Mouse (Mus musculus): Measurements from ENCODE around the gene Tmpo.
"Not testable (repeated sequence)": the region's sequence is repeated elsewhere in the genome, so short reads cannot be mapped to it uniquely, and the experiment has no call there.

Gene Tmpo

DNA sequence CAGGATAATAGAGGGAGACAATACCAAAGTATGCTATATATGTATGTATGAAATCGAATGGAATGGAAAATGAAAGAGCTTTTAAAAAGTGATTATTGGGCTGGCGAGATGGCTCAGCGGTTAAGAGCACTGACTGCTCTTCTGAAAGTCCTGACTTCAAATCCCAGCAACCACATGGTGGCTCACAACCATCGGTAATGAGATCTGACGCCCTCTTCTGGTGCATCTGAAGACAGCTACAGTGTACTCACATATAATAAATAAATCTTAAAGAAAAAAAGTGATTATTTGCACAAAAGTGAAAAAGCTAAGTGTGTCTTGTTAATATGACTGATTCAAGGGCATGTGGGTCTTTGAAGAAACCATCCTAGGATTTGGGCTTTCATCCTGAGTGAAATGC lies 3.8 kb upstream of the Tmpo start:
- DNase-seq: not testable (repeated sequence)

DNA sequence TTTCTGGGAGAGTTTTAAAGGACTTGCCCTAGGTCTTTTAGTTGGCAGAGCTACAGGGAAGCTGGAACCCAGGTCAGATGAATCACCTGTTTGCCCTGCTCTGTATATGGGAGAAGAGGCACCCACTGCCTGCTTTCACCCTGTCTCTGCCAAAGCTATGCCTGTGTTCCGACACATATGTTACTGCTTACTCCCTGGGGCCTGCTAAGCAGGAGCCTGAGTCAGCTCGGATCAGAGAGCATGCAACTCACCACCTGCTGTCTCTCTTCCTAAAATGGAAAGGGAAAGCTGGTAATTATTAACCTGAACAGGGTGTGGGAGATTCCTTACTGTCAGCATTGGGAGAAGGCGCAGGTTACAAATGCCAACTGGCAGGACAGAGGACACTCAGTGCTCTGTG lies 2.2 kb upstream of the Tmpo start:
- DNase-seq: peak; percentile 77

DNA sequence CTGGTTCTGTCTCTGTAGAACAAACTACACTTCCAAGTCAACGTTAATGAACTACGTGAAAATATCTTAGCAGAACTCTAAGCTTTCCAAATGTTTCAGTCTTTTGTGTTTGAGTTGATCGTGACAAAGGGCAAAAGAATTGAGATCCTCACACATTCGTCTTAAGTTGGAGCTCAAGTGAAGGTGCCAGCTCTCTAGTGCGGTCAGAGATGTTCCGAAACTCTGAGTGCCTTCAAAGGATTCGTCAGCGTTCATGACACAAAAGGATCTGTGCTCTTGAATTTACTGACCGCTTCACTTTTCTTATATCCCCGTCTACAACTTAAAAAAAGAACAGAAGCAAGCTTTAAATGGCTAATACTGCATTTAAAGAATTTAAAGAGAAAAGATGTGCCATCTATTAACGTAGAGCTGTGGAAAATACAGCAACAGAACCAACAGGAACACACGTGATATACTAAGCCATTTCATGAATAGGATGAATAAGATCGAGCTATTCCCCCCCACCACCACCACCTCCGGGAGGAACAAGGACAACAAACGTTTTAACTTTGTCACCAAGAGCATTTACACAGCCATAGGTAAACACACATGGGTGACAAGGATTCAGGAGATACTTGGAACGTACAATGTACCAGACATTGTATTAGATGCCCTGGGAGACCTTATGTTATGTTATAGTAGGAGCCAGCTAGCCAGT lies 1.3 kb upstream of the Tmpo start:
- no peak for DNase-seq

DNA sequence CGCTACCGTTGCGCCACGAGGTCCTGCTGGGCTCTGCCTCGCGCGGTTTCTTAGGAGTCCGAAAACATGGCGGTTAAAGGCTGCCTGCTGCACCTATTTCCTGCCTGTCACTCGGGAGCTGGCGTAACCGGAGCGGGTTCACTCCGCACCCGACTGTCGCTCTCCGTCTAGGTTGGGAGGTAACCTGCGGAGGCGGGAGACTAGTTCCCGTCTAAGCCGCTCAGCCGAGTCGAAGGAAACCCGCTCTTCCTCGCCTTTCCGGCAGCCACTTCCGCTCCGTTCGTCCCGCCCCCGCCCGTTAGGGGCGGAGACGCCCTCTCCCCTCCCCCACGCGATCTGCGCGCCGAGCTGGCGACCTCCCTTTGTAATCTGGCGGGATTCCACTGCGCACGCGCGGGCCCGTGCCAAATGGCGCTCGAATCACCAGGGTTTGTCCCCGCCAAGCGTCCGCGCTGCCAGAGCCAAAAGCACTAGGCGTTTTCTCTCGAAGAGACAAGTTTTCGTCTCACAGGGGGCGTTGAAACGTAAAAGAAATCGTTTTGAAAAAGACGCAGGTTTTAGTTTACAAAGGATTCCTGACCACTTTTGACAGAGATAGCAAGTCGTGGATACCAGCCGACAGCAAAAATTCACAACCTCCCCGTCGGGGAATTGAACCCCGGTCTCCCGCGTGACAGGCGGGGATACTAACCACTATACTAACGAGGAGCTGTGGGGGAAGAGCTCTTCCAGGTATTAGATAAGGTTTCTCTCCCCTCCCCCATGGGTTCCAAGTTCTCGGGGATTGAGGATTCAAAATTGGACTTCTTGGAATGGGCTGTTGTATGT lies 560 bp upstream of the Tmpo start:
- peak; percentile 99 for DNase-seq

DNA sequence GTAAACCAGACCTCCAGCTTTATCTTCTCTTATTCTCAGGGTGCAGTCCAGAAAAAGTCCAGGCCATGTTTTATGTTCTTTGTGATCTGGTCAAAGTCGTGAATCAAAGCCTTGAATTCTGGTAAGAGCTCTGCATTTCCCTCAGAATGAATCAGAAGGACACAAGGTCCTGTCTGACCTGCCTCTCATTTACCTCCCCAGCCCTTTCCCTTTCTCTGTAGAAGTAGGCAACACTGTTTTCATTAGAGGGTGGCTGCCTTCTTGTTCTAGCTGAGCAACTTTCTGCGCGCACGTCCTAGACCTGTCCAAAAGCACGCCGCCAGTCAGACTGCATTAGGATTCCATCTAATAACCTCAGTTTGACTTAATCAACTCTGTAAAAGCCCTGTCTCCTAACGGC lies 814 bp downstream of the Tmpo start:
- DNase-seq: no peak

DNA sequence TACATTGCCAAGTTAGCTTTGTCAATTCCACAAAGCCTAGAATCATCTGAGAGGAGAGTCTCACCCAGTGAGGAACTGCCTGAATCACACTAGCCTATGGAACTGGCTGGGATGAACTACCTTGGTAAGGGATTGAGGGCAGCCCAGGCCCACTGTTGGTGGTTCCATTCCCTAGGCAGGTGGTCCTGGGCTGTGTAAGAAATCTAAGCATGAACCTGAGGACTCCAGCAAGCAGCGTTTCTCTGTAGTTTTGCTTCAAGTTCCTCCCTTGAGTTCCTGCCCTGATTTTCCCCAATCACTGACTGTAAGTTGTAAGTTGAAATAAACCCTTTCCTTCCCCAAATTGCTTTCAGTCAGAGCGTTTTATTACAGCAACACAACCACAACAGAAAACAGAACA lies 1.3 kb downstream of the Tmpo start:
- DNase-seq: no peak

DNA sequence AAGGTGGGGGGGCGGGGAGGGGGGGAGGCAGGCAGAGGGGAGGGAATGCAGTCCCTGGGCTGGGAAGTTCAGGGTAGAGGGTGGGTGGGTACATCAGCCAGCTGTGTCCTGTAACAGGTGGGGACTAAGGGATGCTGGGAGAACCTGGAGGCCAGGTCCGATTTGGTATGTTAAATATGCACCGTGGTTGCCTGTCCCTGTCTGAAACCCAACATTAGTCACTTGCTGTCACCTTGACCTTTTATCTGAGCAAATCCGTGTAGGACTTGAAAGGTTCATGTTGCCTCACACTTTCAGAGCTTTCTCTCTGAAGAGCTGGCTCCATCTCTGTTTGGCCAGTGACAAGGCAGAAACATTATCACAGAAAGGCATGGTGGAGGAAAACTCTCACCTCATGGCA lies 3.9 kb downstream of the Tmpo start:
- no peak for DNase-seq

DNA sequence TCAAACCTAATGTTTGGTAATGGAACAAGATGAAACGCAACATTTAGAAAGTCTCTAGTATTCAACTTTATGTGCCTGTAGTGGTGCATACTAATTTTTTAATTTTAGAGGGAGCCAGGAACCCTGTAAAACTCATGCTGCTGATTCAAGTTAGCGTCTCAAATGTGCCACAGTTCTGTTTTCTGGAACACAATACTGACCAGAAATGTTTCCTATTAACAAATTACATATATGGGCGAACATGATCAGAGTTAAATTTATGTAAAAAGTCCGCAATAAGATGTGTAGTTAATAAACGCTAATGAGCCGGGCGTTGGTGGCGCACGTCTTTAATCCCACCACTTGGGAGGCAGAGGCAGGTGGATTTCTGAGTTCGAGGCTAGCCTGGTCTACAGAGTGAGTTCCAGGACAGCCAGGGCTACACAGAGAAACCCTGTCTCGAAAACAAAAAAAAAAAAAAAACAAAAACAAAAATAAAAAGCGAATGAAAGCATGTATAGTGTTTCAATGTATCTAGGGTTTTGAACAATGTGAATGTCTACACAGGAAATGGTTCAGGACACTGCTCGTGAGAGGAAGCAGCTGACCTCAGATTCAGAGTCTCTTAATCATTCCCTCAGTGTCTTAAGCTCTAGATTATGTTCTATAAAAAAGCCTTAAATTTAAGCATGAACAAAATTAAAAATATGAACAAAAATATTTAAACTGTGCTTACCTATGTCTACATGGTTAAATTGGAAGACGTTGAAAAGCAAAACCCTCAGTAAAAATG lies 8.6 kb downstream of the Tmpo start:
- no peak for DNase-seq

DNA sequence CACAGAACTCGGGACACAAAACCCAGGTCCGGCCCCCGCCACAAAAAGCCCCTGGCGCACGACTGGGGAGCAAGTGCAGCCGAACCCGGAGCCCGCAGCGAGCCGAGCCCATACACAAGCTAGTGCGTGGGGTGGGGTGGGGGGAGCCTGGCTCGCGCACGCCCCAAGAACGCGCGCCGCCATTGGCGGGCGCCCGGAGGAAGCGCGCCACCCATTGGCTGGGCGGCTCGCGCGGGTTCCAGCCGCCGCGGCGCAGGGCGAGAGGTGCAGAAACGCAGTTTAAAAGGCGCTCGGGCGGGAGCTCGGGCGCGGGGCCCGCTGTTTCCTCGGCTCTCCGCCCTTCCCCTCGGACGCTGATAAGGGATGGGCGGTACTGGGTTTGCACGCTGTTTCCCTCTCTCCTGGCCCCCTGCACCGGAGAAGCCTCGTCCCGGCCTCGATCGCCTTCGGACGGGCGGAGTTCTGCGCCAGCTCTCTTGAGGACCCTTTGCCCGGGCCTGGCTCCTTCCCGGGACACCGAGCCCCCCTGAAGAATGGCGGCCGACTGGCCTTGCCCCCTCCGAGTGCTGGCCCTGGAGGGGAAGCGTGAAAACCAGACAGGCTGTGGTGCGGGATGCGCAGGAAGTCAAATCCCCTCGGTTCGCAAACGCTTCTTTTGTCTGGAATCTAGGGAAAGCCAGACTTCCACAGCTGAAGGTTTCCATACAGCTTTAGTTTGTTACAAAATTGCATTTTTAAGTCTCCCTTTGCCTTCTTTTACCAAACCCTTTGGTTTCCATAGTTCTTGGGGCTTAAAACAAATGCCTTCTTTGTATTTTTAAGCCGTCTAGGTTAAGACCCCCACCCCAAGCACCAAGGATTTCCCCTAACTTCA lies 9.4 kb downstream of the Tmpo start:
- DNase-seq: peak; percentile 95

DNA sequence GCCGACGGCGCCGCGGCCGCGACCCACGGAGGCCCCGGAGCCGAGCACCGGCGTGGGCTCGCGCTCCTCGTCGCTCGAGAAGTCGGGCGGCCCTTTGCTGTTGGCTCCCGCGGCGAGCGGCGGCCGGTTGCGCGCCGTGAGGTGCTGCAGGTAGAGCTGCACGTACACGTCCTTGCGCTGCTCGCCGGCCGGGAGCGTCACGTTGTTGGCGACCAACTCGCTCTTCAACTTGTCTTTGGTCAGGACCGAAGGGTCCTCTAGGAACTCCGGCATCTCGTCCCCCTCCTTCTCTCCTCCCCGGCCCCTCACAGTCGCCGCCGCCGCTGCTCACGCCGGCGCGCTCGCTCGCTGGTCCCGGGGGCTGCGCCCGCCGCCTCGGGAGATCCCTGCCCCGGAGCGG lies 10.1 kb downstream of the Tmpo start:
- DNase-seq: no peak

DNA sequence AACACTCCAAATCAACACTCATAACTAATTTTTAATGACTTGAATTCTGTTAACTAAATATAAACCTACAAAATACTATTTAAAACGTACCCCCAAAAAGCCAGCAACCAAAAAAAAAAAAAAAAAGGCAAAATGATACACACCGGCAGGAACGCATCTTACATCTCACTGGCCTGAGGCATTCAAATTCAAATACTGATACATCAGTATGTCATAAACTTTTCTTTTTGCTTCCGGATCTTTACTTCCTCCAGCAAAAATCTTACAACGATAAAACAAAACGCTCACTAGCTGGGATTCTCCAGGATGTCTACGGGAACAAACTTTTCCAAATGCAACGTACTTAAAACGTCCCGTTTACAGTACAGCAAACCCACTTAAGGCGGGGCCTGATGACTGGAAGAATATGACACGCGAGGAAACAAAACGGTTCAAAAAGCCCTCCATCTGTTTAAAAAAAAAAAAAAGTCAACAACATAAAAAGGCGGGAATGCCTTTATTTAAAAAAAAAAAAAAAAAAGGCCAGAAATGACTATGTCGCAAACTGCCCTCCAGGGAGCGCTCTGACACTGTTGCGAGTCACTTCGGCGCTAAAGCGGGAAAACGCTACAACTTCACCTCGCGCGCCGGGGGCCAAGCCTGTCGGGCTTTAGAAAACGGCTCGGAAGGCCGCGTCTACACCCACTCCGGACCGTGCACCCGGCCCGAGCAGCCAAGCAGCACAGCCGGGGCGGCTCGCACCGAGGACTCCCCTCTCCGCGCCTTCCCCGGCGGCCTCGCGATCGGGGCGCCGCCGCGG lies 10.8 kb downstream of the Tmpo start:
- DNase-seq: peak; percentile 85

DNA sequence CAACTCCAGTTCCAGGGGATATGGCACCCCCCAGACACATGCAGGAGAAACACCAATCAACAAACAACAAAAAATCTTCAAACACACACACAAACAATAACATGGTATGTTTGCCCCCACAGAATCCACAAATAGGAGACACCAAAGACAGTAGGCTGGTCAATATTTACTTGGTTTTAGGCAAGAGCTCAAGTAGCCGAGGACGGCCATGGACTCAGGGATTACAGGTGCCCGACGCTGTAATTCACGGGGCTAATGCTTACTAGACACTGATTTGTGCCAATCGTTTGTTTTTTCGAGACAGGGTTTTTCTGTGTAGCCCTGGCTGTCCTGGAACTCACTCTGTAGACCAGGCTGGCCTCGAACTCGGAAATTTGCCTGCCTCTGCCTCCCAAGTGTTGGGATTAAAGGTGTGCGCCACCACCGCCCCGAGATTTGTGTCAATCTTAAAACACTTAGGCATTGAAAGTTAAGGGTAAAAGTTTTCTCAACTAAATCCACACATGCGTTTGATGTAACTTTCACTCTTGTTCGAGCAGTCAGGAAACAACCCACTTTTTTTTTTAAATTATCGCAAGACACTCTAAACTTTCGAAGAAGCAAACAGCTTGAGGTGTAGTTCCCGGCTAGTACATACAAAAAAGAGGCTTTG lies 11.6 kb downstream of the Tmpo start:
- no peak for DNase-seq

DNA sequence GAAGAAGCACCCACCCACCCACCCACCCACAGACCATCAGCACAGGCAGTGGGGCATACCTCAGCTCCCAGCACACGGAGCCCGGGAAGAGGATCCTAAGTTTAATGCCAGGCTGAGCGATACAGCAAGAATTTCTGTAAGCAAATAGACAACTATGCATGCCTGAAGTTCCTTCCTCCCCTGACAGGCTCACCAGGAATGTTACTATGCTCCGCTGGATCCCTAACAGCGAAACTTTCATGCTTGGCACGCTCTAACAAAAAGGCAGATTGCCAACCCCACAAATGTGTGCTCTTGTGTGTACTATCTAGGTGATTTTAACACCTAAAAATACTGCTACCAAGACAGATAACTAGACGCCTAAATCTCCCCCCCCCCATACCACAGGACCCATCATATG lies 13.8 kb downstream of the Tmpo start:
- no peak for DNase-seq

DNA sequence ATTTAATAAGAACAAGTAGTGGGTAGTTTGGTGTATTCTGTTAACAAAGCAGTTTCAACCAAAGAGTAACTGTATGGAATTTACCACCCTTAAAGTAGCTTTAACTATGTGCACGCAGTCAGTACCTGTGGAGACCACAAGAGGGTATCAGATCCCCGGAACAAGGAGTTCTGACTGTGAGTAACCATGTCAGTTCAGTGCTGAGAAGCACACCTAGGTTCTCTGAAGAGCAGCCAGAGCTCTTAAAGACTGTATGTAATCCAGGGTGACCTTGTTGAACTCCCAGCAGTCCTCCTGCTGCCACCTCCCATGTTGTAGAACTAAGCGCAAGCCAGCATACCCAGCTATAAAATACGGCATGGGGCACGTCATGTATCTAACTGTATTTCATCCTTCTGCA lies 14.2 kb downstream of the Tmpo start:
- DNase-seq: peak; percentile 45

DNA sequence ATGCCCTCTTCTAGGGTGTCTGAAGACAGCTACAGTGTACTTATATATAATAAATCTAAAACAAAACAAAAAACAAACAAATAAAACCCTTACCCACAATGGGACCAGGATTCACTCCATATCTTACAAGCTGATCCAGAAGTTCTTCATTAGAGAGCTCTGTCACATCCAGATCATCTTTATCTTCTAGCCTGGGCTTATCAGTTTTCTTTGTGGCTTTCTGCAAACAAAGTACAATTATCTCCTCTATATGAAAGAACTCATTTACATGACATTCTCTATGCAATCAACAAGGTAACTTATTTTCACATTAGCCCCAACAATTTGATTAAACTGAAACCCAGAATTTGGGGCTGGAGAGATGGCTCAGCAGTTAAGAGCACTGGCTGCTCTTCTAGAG lies 15.3 kb downstream of the Tmpo start:
- no peak for DNase-seq

DNA sequence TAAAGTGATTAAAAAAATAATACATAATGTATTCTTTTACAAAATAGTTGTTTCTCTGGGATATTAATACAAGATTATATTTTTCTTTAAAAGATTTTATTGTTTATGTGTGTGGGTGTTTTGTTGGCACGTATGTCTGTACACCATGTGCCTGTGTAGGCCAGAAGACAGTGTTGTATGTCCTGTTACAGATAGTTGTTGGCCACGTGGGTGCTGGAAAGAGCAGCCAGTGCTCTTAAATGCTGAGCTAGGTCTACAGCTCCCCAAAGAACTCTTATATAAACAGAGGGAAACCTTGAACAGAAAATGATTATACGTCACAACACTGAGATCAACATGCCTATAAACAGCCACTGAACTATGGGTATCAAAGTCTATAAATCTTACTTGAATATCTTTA lies 16.6 kb downstream of the Tmpo start:
- no peak for DNase-seq

DNA sequence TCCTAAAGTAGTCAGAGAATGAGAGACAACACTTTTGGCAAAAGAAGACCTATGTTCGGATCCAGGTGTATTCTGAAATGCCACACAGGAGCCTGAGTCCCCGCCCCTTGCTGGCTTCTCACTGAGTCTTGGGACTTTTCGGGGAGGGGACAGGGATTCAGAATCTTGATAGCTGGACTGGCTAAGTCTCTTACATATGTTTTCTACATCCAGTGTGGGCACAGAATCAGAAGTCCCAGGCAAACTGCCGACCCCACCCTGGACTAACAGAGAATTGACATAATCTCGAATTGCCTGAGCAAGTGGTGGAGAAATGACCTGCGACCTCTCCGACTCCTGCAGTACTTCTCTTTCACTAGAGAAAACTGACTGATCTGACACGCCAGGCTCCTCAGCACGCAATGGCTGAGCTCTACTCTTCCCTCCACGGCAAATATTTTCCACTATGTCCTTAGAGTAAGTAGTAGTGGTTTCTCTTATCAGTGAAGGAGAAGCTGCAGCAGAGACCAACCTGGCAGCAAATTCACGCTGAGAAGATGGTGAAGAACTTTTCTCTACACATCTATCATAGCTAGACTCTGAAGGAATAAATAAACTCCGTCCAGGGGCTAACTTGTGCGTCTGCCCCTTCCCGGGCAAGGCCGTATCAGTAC lies 18.5 kb downstream of the Tmpo start:
- DNase-seq: no peak

DNA sequence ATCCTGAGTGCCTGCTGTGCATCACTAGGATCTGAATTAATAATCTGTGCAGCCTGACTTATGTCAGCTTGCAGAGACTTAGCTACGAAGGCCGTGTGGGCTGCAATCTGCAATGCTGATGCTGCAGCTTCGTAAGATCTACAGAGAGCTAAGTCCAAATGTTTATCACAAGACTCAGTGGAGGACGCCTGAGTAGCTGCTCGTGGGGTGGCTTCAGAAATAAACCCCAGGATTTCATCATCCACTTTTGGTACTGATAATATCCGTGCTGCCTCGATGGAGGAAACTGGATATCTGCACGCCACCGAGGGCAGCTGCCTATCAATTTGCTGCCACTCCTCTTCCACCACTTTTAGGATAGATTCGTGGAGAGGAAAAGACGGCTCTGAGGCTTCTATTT lies 19.0 kb downstream of the Tmpo start:
- no peak for DNase-seq

DNA sequence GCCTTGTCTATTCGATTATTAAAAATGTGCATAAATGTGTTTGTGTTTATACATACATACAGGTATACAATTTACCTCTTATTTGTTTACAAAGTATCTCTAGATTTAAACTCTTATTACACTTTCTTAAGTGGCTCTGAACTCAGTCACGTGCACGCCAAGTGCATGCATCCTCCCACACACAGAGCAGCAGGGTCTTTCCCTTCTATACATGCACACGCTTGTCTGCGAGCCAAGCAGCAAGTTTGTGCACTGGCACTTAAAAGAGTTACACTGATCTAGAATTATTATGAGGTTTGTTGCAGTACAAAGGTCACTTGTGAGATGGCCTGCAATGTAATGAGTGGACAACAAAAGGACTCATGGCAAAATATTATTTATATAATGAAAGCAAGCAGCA lies 20.1 kb downstream of the Tmpo start:
- DNase-seq: no peak

DNA sequence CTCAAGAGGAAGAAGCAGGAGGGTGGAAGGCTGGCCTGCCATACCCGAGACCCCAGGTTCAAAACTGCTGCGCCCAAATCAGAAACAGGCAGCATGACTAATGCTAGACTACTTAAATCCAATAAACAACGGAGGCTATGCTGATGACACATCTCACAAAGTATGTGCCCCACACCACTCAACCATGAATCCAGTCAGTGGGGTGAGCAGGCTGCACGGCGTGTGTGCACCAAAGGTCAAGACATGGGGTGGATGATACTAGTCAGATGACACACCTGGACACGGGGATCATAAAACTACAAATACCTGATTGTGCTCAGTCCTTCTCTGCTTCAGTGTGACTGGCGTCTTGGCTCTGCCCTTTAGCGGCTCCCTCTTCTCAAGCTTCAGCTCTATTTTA lies 22.7 kb downstream of the Tmpo start:
- no peak for DNase-seq

DNA sequence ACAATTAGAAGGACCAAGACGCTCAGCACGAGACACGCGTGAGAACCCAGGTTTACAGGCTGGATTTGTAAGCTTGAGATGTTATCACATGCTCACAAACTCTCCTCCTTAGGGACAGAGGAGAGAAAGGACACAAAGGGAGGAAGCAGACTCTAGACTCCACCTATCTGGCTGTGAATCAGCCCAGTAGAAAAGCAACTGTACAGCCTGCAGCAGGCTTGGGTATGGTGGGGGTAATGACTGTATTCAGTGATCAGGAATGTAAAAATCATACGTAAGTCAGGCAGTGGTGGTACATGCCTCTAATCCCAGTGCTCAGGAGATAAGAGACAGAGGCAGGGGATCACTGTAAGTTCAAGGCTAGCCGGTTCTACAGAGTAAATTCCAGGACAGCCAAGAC lies 24.8 kb downstream of the Tmpo start:
- no peak for DNase-seq

Data from cerebellum, adult 9-11 months (tissue).